Mouse (Mus musculus): ENCODE data around the gene Syngap1. TPM values are rescaled to one million over a fixed set of nuclear protein-coding genes. Genes with fewer than 3 reads are reported as not detected.
"Not testable (repeated sequence)": the region's sequence is repeated elsewhere in the genome, so short reads cannot be mapped to it uniquely, and the experiment has no call there.

The Syngap1 gene
- polyA plus RNA-seq, 1 experiment from 2014 or later: 0.70 TPM

DNA sequence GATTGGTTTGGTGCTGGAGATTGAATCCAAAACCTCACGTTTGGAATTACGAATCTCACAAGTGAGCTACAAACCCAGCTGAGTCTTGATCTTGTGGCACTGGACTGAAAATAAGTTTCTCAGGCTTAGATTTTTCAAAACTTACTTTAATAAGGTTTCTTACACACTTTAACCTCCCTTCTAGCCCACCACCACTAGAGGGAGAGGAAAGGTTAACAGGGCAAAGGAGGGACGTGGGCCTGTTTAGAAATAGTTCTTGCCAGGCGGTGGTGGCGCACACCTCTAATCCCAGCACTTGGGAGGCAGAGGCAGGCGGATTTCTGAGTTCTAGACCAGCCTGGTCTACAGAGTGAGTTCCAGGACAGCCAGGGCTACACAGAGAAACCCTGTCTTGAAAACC lies 36.3 kb downstream of the Syngap1 start:
- peak; percentile 25; the same call in 1 of the 2 replicates for TF ChIP-seq CTCF (IDR thresholded peaks at IDR 0.05; ENCODE audit: low read depth)
- WGBS: 90% methylated on average over 6 of the region's 6 CpGs
- H3K27me3 ChIP-seq (ENCODE audit: control insufficient read depth, insufficient read depth, low read length); H3K27ac ChIP-seq (replicated peaks); H3K4me1 ChIP-seq (replicated peaks; ENCODE audit: control insufficient read depth, insufficient read depth); H3K4me3 ChIP-seq (ENCODE audit: low read depth, low read length); H3K36me3 ChIP-seq (ENCODE audit: control insufficient read depth, insufficient read depth, low read length); ATAC-seq (ENCODE audit: low FRiP score, low TSS enrichment); H3K4me2 ChIP-seq (replicated peaks; ENCODE audit: low read depth); DNase-seq (ENCODE audit: low spot score); H3K9ac ChIP-seq (ENCODE audit: low read length); H3K9me3 ChIP-seq (ENCODE audit: control insufficient read depth, low read length): not testable (repeated sequence)

DNA sequence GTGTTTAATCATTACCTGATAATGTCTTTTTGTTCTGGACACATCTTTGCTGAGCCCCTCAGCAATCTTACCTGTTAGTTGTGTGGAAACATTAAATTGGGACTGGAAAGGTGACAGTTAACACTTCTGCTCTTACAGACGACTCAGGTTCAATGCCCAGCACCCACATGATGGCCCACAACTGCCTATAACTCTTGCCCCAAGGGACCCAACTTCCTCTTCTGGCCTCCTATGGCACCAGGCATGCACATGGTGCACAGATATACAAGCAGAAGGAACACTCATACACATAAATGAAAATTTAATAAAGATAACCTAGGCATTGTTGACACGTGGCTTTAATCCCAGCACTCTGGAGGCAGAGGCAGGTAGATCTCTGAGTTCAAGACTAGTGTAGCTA lies 38.4 kb downstream of the Syngap1 start:
- TF ChIP-seq CTCF (IDR thresholded peaks at IDR 0.05; ENCODE audit: low read depth): no peak
- TF ChIP-seq EP300 (optimal IDR thresholded peaks at IDR 0.05): no peak
- DNase-seq (ENCODE audit: low spot score) (no peak), ATAC-seq (ENCODE audit: low FRiP score, low TSS enrichment) (no peak)
- Histone ChIP-seq H3K36me3 (ENCODE audit: control insufficient read depth, insufficient read depth, low read length) (0 out of 2 replicates have a peak, but pooled peaks cover 9% of the 10 kb centered on the region), H3K4me3 (ENCODE audit: low read depth, low read length) (no peak overlapping the region), H3K9ac (ENCODE audit: low read length) (no peak overlapping the region), H3K27ac (replicated peaks) (no peak overlapping the region), H3K27me3 (ENCODE audit: control insufficient read depth, insufficient read depth, low read length) (no peaks in the 10 kb centered on the region), H3K4me1 (replicated peaks; ENCODE audit: control insufficient read depth, insufficient read depth) (no peaks in the 10 kb centered on the region), H3K4me2 (replicated peaks; ENCODE audit: low read depth) (no peak overlapping the region), H3K9me3 (ENCODE audit: control insufficient read depth, low read length) (no peaks in the 10 kb centered on the region)
- 68% methylated on average over 2 of the region's 2 CpGs for WGBS

DNA sequence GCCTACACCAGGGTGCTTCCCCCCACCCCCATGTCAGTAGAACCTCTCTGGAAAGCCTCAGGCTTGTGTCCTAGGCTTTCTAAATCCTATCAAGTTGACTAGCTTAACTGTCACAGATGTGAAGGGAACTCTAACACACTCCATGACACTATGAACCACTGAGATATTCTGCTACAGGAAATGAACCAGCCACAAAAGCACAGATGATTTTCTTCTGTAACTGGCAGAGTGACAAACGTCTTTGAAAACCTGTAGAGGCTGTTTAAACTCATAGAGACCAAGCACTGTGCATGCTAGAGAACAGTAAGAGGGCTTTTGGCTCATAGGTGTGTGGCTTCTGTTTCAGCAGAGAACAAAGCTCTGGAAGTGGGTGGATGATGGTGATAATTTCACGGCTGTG lies 40.0 kb downstream of the Syngap1 start:
- Histone ChIP-seq H3K9me3 (ENCODE audit: control insufficient read depth, low read length) (no peaks in the 10 kb centered on the region), H3K27me3 (ENCODE audit: control insufficient read depth, insufficient read depth, low read length) (no peaks in the 10 kb centered on the region), H3K36me3 (ENCODE audit: control insufficient read depth, insufficient read depth, low read length) (0 out of 2 replicates have a peak, but pooled peaks cover 9% of the 10 kb centered on the region), H3K4me3 (ENCODE audit: low read depth, low read length) (no peak overlapping the region), H3K27ac (replicated peaks) (no peak overlapping the region), H3K9ac (ENCODE audit: low read length) (no peak overlapping the region), H3K4me2 (replicated peaks; ENCODE audit: low read depth) (no peak overlapping the region), H3K4me1 (replicated peaks; ENCODE audit: control insufficient read depth, insufficient read depth) (no peaks in the 10 kb centered on the region)
- DNase-seq (ENCODE audit: low spot score) (no peak), ATAC-seq (ENCODE audit: low FRiP score, low TSS enrichment) (no peak)
- TF ChIP-seq CTCF (IDR thresholded peaks at IDR 0.05; ENCODE audit: low read depth): no peak
- WGBS: 53% methylated on average over 2 of the region's 2 CpGs

DNA sequence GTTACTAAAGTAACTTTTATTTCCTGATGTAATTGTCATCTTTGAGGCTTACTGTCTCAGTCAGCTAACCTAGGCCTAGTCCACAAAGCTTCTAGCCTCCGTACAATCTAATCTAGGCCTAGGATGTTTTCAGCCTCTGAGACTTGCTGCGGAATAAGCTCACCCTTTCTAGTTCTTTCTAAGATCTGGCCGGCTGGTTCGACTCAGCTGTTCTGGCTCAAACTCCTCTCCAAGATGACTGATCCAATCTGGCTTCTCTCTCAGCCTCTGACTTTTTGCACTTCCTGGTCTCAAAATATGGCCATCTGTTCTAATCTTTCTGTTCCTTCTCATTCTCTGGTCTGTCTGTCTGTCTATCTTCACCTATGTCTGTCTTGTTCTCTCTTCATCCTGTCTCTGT lies 42.3 kb downstream of the Syngap1 start:
- Histone ChIP-seq H3K27ac (replicated peaks) (no peak overlapping the region), H3K27me3 (ENCODE audit: control insufficient read depth, insufficient read depth, low read length) (no peaks in the 10 kb centered on the region), H3K4me2 (replicated peaks; ENCODE audit: low read depth) (no peak overlapping the region), H3K4me3 (ENCODE audit: low read depth, low read length) (no peak overlapping the region), H3K36me3 (ENCODE audit: control insufficient read depth, insufficient read depth, low read length) (0 out of 2 replicates have a peak, but pooled peaks cover under 1% of the 10 kb centered on the region), H3K4me1 (replicated peaks; ENCODE audit: control insufficient read depth, insufficient read depth) (no peaks in the 10 kb centered on the region), H3K9ac (ENCODE audit: low read length) (no peak overlapping the region), H3K9me3 (ENCODE audit: control insufficient read depth, low read length) (no peaks in the 10 kb centered on the region)
- no peak for ATAC-seq (ENCODE audit: low FRiP score, low TSS enrichment)
- no peak for DNase-seq (ENCODE audit: low spot score)
- TF ChIP-seq EP300 (optimal IDR thresholded peaks at IDR 0.05) (no peak), CTCF (IDR thresholded peaks at IDR 0.05; ENCODE audit: low read depth) (no peak)
- 63% methylated on average over 4 of the region's 4 CpGs for WGBS

DNA sequence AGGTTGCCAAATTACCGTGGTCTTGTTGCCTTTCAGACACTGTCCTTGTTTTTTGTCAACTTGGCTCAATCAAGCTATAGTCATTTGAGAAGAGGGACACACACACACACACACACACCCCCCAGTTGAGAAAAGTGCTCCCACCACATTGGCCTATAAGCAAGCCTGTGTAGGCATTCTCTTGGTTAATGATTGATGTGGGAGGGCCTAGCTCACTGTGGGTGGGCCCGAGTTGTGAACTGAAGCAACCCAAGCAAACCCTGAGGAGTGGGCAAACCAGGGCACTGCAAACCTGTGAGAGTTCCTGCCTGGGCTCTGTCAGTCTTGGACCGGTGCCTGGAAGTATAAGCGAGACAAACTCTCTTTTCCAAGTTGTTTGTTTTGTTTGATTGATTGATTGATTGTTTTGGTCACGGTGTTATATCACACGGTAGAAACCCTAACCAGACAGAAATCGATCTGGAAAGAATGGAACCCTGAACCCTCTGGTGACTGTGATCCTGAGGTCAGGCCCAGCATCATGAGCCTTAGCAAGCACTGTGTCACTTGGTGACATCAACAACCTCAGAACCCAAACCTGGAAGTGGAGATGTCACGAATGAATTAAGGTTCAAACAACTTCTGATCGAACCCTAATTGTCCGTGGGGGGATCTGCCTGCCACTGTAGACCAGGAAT lies 44.6 kb downstream of the Syngap1 start:
- Histone ChIP-seq H3K27me3 (ENCODE audit: control insufficient read depth, insufficient read depth, low read length) (no peaks in the 10 kb centered on the region), H3K9me3 (ENCODE audit: control insufficient read depth, low read length) (no peaks in the 10 kb centered on the region), H3K4me1 (replicated peaks; ENCODE audit: control insufficient read depth, insufficient read depth) (no peaks in the 10 kb centered on the region), H3K9ac (ENCODE audit: low read length) (no peak overlapping the region), H3K27ac (replicated peaks) (no peak overlapping the region), H3K4me2 (replicated peaks; ENCODE audit: low read depth) (no peak overlapping the region), H3K36me3 (ENCODE audit: control insufficient read depth, insufficient read depth, low read length) (no peaks in the 10 kb centered on the region), H3K4me3 (ENCODE audit: low read depth, low read length) (no peak overlapping the region)
- no peak for TF ChIP-seq CTCF (IDR thresholded peaks at IDR 0.05; ENCODE audit: low read depth)
- no peak for TF ChIP-seq EP300 (optimal IDR thresholded peaks at IDR 0.05)
- ATAC-seq (ENCODE audit: low FRiP score, low TSS enrichment): no peak
- DNase-seq (ENCODE audit: low spot score): no peak
- WGBS: 54% methylated on average over 10 of the region's 10 CpGs

DNA sequence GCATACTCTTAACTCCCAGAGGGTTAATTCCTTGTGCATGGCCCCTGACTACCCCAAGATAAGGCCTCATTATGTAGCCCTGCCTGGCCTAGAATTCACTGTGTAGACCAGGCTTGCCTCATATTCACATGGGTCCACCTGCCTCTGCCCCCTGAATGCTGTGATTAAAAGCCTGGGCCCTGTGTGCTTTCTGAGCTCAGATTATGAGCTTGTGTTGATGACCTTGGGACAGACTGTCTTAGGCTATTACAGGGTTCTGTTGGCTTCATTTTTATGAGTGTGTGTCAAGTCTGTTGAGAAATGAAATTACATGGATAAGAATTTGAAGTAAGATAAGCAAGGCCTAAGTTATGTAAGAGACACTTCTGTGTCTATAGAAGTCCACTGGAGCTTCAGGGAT lies 49.5 kb downstream of the Syngap1 start:
- Histone ChIP-seq H3K9me3 (ENCODE audit: control insufficient read depth, low read length) (no peaks in the 10 kb centered on the region), H3K4me1 (replicated peaks; ENCODE audit: control insufficient read depth, insufficient read depth) (no peaks in the 10 kb centered on the region), H3K4me3 (ENCODE audit: low read depth, low read length) (no peak overlapping the region), H3K9ac (ENCODE audit: low read length) (no peak overlapping the region), H3K4me2 (replicated peaks; ENCODE audit: low read depth) (no peak overlapping the region), H3K27me3 (ENCODE audit: control insufficient read depth, insufficient read depth, low read length) (no peaks in the 10 kb centered on the region), H3K27ac (replicated peaks) (no peak overlapping the region), H3K36me3 (ENCODE audit: control insufficient read depth, insufficient read depth, low read length) (no peaks in the 10 kb centered on the region)
- no peak for TF ChIP-seq CTCF (IDR thresholded peaks at IDR 0.05; ENCODE audit: low read depth)
- TF ChIP-seq EP300 (optimal IDR thresholded peaks at IDR 0.05): no peak
- ATAC-seq (ENCODE audit: low FRiP score, low TSS enrichment) (no peak), DNase-seq (ENCODE audit: low spot score) (no peak)
